Mouse (Mus musculus) forebrain, postnatal 0 days (tissue): ENCODE measurements around the gene Cacng6. TPM values are rescaled to one million over a fixed set of nuclear protein-coding genes. Genes with fewer than 3 reads are reported as not detected.
A peak's percentile ranks its signal among the peaks of the same experiment; 100 is the strongest.

Experiments used
- ATAC-seq: fragments of 200-750 bp; cut with Nextera tagmentation; 2 replicates; pipeline ENCODE4 v1.8.0; 2017; ENCODE audit warnings: mild to moderate bottlenecking, moderate library complexity
- DNase-seq: peaks from one replicate; pipeline ENCODE4 v3.0.0-alpha.2; 2015
- H3K27ac ChIP-seq: fragments of 300-500 bp; sonication (generic); 2 replicates; pipeline ENCODE4 v1.5.1; 2014; ENCODE audit warnings: low read depth, mild to moderate bottlenecking, antibody characterized with exemption, low read length, moderate library complexity, mixed read lengths
- H3K27me3 ChIP-seq: fragments of 300-500 bp; sonication (generic); 2 replicates; pipeline ENCODE4 v1.6.1; 2014; ENCODE audit warnings: mild to moderate bottlenecking, low read length, mixed read lengths; ENCODE audit not compliant: insufficient read depth
- H3K36me3 ChIP-seq: fragments of 300-500 bp; sonication (generic); 2 replicates; pipeline ENCODE4 v1.6.1; 2014; ENCODE audit warnings: mild to moderate bottlenecking, moderate library complexity; ENCODE audit not compliant: insufficient read depth
- H3K4me1 ChIP-seq: fragments of 300-500 bp; sonication (generic); 2 replicates; pipeline ENCODE4 v1.6.1; 2014; ENCODE audit warnings: antibody characterized with exemption; ENCODE audit not compliant: insufficient read depth
- H3K4me2 ChIP-seq: fragments of 300-500 bp; sonication (generic); 2 replicates; pipeline ENCODE4 v1.6.1; 2014; ENCODE audit warnings: low read depth, mild to moderate bottlenecking, moderate library complexity
- H3K4me3 ChIP-seq: fragments of 300-500 bp; sonication (generic); 2 replicates; pipeline ENCODE4 v1.5.1; 2014; ENCODE audit warnings: low read depth, low read length, mixed read lengths
- H3K9ac ChIP-seq: fragments of 300-500 bp; sonication (generic); 2 replicates; pipeline ENCODE4 v1.6.1; 2014; ENCODE audit warnings: mild to moderate bottlenecking
- H3K9me3 ChIP-seq: fragments of 300-500 bp; sonication (generic); 2 replicates; pipeline ENCODE4 v1.6.1; 2016; ENCODE audit warnings: low read length
- CTCF ChIP-seq: sonication (generic); IDR thresholded peaks from 2 replicates; pipeline ENCODE4 v1.5.1; 2016; ENCODE audit warnings: antibody characterized with exemption, control low read depth, low read depth
- WGBS: fragments of 180-500 bp; shearing (Covaris S2); extraction: QIAGEN DNeasy Blood & Tissue Kit; methylation state at CpG from one replicate; pipeline ENCODE4 v1.1.7; 2014; 5-methylcytosine and 5-hydroxymethylcytosine counted together
- polyA plus RNA-seq: library from polyadenylated mRNA; unstranded; fragments of >200 nt; fragmentation: Nextera tagmentation; extraction: Ambion mirVana; gene quantifications from 2 replicates; pipeline ENCODE4 v1.2.1, GENCODE M21; 2015
- total RNA-seq: library from RNA; depleted of rRNA; stranded (reverse); fragments of >200 nt; gene quantifications from 2 replicates; pipeline ENCODE4 v1.2.3, GENCODE M21; 2014

The Cacng6 gene
- total and polyA plus RNA-seq, 2 experiments from 2014 or later = 0.35 to 0.38 TPM

GRCm38 (mm10) chr7:3419941-3420340 is 4.1 kb upstream of the Cacng6 start:
- ATAC-seq = no peak
- H3K27me3 ChIP-seq = peaks cover 7% of the 10 kb centered on the region
- H3K9ac ChIP-seq = no peak overlapping the region

GRCm38 (mm10) chr7:3420466-3420865 is 3.5 kb upstream of the Cacng6 start:
- Histone ChIP-seq H3K4me3 (no peak overlapping the region), H3K4me1 (no peaks in the 10 kb centered on the region), H3K9ac (no peak overlapping the region), H3K4me2 (no peak overlapping the region), H3K27me3 (peaks cover 7% of the 10 kb centered on the region), H3K36me3 (no peaks in the 10 kb centered on the region), H3K27ac (no peak overlapping the region), H3K9me3 (no peaks in the 10 kb centered on the region)
- ATAC-seq (no peak), DNase-seq (no peak)
- TF ChIP-seq CTCF = no peak
- 70% methylated on average over 5 of the region's 5 CpGs for WGBS

More at GRCm38 (mm10) chr7:3419941-3420340, 4.1 kb upstream of the Cacng6 start:
- Histone ChIP-seq H3K27ac (no peak overlapping the region), H3K4me2 (no peak overlapping the region), H3K9me3 (no peaks in the 10 kb centered on the region), H3K36me3 (no peaks in the 10 kb centered on the region), H3K4me1 (no peaks in the 10 kb centered on the region), H3K4me3 (no peak overlapping the region)
- WGBS = 36% methylated on average over 6 of the region's 6 CpGs
- DNase-seq = no peak
- TF ChIP-seq CTCF = no peak

- ATAC-seq = no peak
- no peaks in the 10 kb centered on the region for H3K9me3 ChIP-seq
- no peak for DNase-seq
- no peak overlapping the region for H3K9ac ChIP-seq
- 80% methylated on average over 3 of the region's 3 CpGs for WGBS
- H3K4me1 ChIP-seq = no peaks in the 10 kb centered on the region
- no peaks in the 10 kb centered on the region for H3K36me3 ChIP-seq
- H3K4me2 ChIP-seq = no peak overlapping the region
- H3K27me3 ChIP-seq = peaks cover 7% of the 10 kb centered on the region
- no peak overlapping the region for H3K27ac ChIP-seq
- no peak overlapping the region for H3K4me3 ChIP-seq
- TF ChIP-seq CTCF = no peak
Observed at GRCm38 (mm10) chr7:3421297-3421696, 2.7 kb upstream of the Cacng6 start.

GRCm38 (mm10) chr7:3422051-3422450 is 1.9 kb upstream of the Cacng6 start:
- TF ChIP-seq CTCF = no peak
- no peak for DNase-seq

GRCm38 (mm10) chr7:3423430-3423829 is 565 bp upstream of the Cacng6 start:
- no peaks in the 10 kb centered on the region for H3K36me3 ChIP-seq
- no peak for TF ChIP-seq CTCF
- H3K9ac ChIP-seq = no peak overlapping the region
- peak; percentile 23 for ATAC-seq
- H3K4me2 ChIP-seq = peak overlapping the region; percentile 54
- under 1% methylated on average over 30 of the region's 30 CpGs for WGBS
- DNase-seq = no peak
- no peak overlapping the region for H3K27ac ChIP-seq
- no peaks in the 10 kb centered on the region for H3K4me1 ChIP-seq
- H3K27me3 ChIP-seq = peaks cover 7% of the 10 kb centered on the region
- no peaks in the 10 kb centered on the region for H3K9me3 ChIP-seq
- peak overlapping the region; percentile 26 for H3K4me3 ChIP-seq

More at GRCm38 (mm10) chr7:3422051-3422450, 1.9 kb upstream of the Cacng6 start:
- Histone ChIP-seq H3K27ac (no peak overlapping the region), H3K9ac (no peak overlapping the region), H3K4me3 (no peak overlapping the region), H3K27me3 (peaks cover 7% of the 10 kb centered on the region), H3K4me2 (no peak overlapping the region), H3K9me3 (no peaks in the 10 kb centered on the region), H3K4me1 (no peaks in the 10 kb centered on the region), H3K36me3 (no peaks in the 10 kb centered on the region)
- WGBS = 68% methylated on average over 7 of the region's 7 CpGs
- no peak for ATAC-seq

- H3K4me2 ChIP-seq = no peak overlapping the region
- no peak overlapping the region for H3K27ac ChIP-seq
- H3K4me1 ChIP-seq = no peaks in the 10 kb centered on the region
- H3K9me3 ChIP-seq = no peaks in the 10 kb centered on the region
- whole genome bisulfite sequencing = 88% methylated on average over 5 of the region's 5 CpGs
- ATAC-seq (no peak), DNase-seq (no peak)
- no peak overlapping the region for H3K4me3 ChIP-seq
- TF ChIP-seq CTCF = no peak
- H3K9ac ChIP-seq = no peak overlapping the region
- no peaks in the 10 kb centered on the region for H3K36me3 ChIP-seq
- H3K27me3 ChIP-seq = peaks cover 7% of the 10 kb centered on the region
Observed at GRCm38 (mm10) chr7:3425141-3425540, 1.1 kb downstream of the Cacng6 start.

- Histone ChIP-seq H3K27me3 (no peaks in the 10 kb centered on the region), H3K27ac (no peak overlapping the region), H3K4me3 (no peak overlapping the region), H3K4me1 (no peaks in the 10 kb centered on the region), H3K9me3 (no peaks in the 10 kb centered on the region), H3K36me3 (no peaks in the 10 kb centered on the region), H3K9ac (no peak overlapping the region), H3K4me2 (no peak overlapping the region)
- WGBS = 76% methylated on average over 6 of the region's 6 CpGs
- DNase-seq (no peak), ATAC-seq (no peak)
- no peak for TF ChIP-seq CTCF
Observed at GRCm38 (mm10) chr7:3430161-3430560, 6.2 kb downstream of the Cacng6 start.

GRCm38 (mm10) chr7:3432066-3432465 is 8.1 kb downstream of the Cacng6 start:
- ATAC-seq = peak; percentile 34; the same call in 1 of the 2 replicates
- no peaks in the 10 kb centered on the region for H3K36me3 ChIP-seq
- 93% methylated on average over 1 of the region's 1 CpGs for WGBS

More at GRCm38 (mm10) chr7:3432066-3432465, 8.1 kb downstream of the Cacng6 start:
- H3K4me3 ChIP-seq = no peak overlapping the region
- H3K27me3 ChIP-seq = no peaks in the 10 kb centered on the region
- H3K9me3 ChIP-seq = no peaks in the 10 kb centered on the region
- no peak overlapping the region for H3K4me2 ChIP-seq
- TF ChIP-seq CTCF = no peak
- H3K4me1 ChIP-seq = no peaks in the 10 kb centered on the region
- DNase-seq = no peak
- H3K9ac ChIP-seq = no peak overlapping the region
- no peak overlapping the region for H3K27ac ChIP-seq
